Comparison of ENCODE assay signal across 8 mouse cellular contexts in the genomic region with DNA sequence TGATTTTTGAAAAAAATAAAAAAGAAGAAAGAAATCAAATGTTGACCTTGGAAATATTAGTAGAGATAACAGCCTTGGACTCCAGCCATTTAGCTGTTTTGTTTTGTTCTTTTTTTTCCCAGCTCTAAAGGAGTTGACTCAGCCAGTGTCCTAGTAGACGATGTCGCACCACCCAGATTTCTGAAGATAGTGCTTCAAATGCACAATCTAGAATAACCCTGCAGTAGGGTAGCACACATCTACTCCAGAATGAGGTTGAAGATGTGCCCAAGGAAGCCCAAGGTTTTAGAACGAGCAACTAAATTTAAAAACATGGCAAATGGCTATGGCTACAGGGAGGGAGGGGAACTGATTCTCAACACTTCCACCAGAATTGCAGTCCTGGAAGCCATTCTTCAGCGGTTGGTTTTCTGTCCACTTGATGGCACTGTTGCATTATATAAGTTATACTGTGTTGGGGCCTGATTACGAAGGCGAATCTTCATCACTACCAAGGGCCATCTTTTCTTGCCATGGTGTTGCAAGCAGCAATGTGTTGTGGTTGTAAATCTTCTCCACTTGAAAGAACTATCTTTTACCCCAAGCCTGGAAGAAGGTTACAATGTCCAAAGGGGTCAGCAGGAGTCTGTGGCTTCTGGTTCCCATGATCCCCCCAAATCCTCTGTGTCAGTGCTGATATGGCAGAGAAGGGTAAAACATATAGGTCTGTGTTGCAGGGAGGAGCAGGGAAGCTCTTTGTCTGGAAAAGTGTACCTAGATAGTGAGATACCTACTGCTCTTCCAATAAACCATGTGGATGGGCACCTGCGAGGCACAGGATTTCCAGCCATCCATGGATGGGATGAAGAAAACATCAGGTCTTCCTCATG.
A peak's percentile ranks its signal among the peaks of the same experiment; 100 is the strongest.
DNase-seq lines count a peak whose midpoint lies in the region; ATAC-seq and TF ChIP-seq lines count a peak whose summit lies in the region.

No protein-coding gene starts in this region.

- no peak overlapping the region for H3K4me2 ChIP-seq in forebrain, embryonic 15.5 days (replicated peaks)
- H3K4me2 ChIP-seq in midbrain, postnatal 0 days (ENCODE audit: low read depth, low read length, poor library complexity, severe bottlenecking) = no peak overlapping the region

- H3K4me1 ChIP-seq in forebrain, embryonic 15.5 days = no peaks in the 10 kb centered on the region
- no peaks in the 10 kb centered on the region for H3K4me1 ChIP-seq in midbrain, postnatal 0 days (ENCODE audit: insufficient read depth, low read length)

- no peaks in the 10 kb centered on the region for H3K9me3 ChIP-seq in forebrain, embryonic 15.5 days
- H3K9me3 ChIP-seq in midbrain, postnatal 0 days (ENCODE audit: low read length) = no peaks in the 10 kb centered on the region

- no peak; the same call in 1 of the 2 replicates for ATAC-seq in cerebellum, adult (ENCODE audit: insufficient number of reproducible peaks, low FRiP score, low TSS enrichment)
- peak; percentile 90 for ATAC-seq in forebrain, embryonic 15.5 days (replicated peaks)
- ATAC-seq in midbrain, postnatal 0 days (ENCODE audit: low FRiP score) = peak; percentile 90

- TF ChIP-seq CTCF in midbrain, postnatal 0 days (IDR thresholded peaks at IDR 0.05) = peak; percentile 89

- H3K4me3 ChIP-seq in forebrain, embryonic 15.5 days = no peak overlapping the region
- no peak overlapping the region for H3K4me3 ChIP-seq in midbrain, postnatal 0 days (ENCODE audit: low read depth, low read length)

- DNase-seq in cerebellum, adult 18-20 months = peak; percentile 10 to 31
- peak; percentile 81 for DNase-seq in brain, adult 2 months (ENCODE audit: low read depth, low spot score)
- peak; percentile 1 for DNase-seq in induced T-regulatory cell, adult 2 months (ENCODE audit: low read depth)
- peak; percentile 63 to 69 for DNase-seq in left cerebral cortex, adult 18-20 months (ENCODE audit: low spot score in 2 of 2)
- peak; percentile 86 for DNase-seq in midbrain, postnatal 0 days (ENCODE audit: low spot score)
- no peak for DNase-seq in thymus, adult 18-20 months

- H3K36me3 ChIP-seq in forebrain, embryonic 15.5 days = no peaks in the 10 kb centered on the region
- H3K36me3 ChIP-seq in midbrain, postnatal 0 days (ENCODE audit: insufficient read depth, low read length) = no peaks in the 10 kb centered on the region

- no peaks in the 10 kb centered on the region for H3K27me3 ChIP-seq in forebrain, embryonic 15.5 days
- H3K27me3 ChIP-seq in midbrain, postnatal 0 days (ENCODE audit: insufficient read depth, low read length) = no peaks in the 10 kb centered on the region

- no peak overlapping the region for H3K27ac ChIP-seq in forebrain, embryonic 15.5 days (replicated peaks)
- no peak overlapping the region for H3K27ac ChIP-seq in midbrain, postnatal 0 days (ENCODE audit: low read depth, low read length)

- WGBS in forebrain, embryonic 15.5 days = 52% methylated on average over 7 of the region's 7 CpGs
- 45% methylated on average over 7 of the region's 7 CpGs for WGBS in midbrain, postnatal 0 days

- H3K9ac ChIP-seq in forebrain, embryonic 15.5 days (replicated peaks) = no peak overlapping the region
- H3K9ac ChIP-seq in midbrain, postnatal 0 days (replicated peaks; ENCODE audit: low read length, poor library complexity, severe bottlenecking) = no peak overlapping the region

Comparison
In these comparisons a context has a peak if more than half of its experiments do, and no peak if none do; other contexts are left out.
1. DNase-seq: peak in cerebellum, adult 18-20 months (2 of 2), brain, adult 2 months (single experiment), induced T-regulatory cell, adult 2 months (single experiment), left cerebral cortex, adult 18-20 months (2 of 2) and midbrain, postnatal 0 days (single experiment); none in thymus, adult 18-20 months (0 of 2).